Mouse (Mus musculus) heart, adult 9 months (tissue): ENCODE results near the gene Hddc3.
A peak's percentile ranks its signal among the peaks of the same experiment; 100 is the strongest.
"Not testable (repeated sequence)": the region's sequence is repeated elsewhere in the genome, so short reads cannot be mapped to it uniquely, and the experiment has no call there.

ENCODE experiments used
- DNase-seq, 2 experiments: peaks; one replicate each; pipeline ENCODE4 v3.0.0; 2022; ENCODE audit warnings: low spot score in 2 of 2

Gene Hddc3

GRCm38 (mm10) chr7:80369967-80370431, 27.1 kb downstream of the Hddc3 start:
- no peak for DNase-seq

- peak; percentile 76 to 84 for DNase-seq
Measured at GRCm38 (mm10) chr7:80370649-80371040, 27.7 kb downstream of the Hddc3 start.

DNA sequence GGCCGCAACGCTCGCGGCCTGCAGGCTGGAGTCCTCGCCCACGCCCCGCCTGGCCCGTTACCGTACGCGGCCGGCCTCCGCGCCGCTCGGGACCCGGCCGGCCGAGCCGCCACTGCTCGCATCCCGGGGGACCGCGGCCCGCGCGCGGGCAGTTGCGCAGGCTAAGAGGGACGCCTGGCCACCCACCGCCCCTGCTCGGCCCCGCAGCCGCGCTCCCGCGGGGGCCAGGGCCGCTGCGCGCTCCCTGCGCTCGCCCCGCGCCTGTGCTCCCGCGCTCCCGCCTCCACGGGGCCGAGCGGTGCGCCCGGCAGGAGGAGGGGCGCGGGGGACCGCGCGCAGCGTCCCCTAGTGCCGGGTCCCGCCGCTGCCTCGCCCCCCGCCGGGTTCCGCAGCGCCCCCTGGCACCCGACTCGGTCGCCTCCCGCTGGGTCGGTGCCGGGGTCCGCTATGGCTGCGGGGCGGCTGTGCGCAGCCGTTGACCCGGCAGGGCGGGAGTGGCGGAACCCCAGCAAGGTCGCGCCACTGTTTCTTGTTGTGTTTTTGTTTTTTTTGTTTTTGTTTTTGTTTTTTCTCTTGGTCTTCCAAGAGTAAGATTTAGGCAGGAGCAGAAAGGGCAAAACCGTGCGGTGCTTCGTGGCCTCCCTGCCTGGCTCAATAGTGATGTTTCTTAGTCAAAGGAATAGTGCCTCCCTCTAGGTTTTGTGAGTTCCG, 28.3 kb downstream of the Hddc3 start, which contains the start of gene Man2a2:
Gene Man2a2, minus strand, starts transcription at position 335 of the 711 bp plus-strand sequence.
- DNase-seq, result peak; percentile 77 to 78

DNA sequence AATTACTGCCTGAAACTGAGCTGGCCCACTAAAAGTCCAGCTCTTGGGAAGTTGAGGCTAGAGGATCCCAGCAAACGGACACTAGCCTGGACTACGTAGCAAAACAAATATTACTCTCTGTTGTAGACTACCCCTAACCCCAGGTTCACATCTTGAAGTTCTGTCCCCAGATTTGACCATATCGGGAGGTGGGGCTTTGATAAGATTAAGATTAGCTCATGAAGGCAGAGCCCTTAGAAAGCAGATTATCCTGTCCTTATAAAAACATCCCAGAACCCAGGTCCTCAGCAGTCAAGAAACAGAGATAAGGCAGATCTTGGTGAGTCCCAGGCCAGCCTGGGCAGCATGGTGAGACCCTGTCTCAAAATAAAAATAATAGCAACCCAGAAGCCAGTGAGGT, 29.3 kb downstream of the Hddc3 start:
- no peak for DNase-seq

- DNase-seq, result no peak
Measured at GRCm38 (mm10) chr7:80372667-80373066, 29.8 kb downstream of the Hddc3 start.

- no peak for DNase-seq
Measured at GRCm38 (mm10) chr7:80373352-80373751, 30.4 kb downstream of the Hddc3 start.

GRCm38 (mm10) chr7:80373850-80374249, 30.9 kb downstream of the Hddc3 start:
- no peak for DNase-seq

- no peak for DNase-seq
Measured at GRCm38 (mm10) chr7:80374280-80374679, 31.4 kb downstream of the Hddc3 start.

DNA sequence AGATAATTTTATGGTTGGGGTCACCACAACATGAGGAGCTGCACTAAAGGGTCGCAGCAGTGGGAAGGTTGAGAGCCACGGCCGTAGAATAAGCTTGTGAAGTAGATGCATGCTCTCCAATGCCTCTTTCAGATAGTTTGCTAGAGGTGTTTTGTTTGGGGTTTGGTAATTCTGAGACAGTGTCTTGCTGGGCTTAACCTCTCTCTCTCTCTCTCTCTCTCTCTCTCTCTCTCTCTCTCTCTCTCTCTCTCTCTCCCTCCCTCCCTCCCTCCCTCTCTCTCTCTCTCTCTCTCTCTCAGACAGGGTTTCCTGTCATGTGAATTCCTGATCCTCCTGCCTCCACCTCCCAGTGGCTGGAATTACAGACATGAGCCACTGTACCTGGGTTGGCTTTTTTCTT, 31.8 kb downstream of the Hddc3 start:
- DNase-seq, result no peak

- no peak for DNase-seq
Measured at GRCm38 (mm10) chr7:80375376-80376039, 32.6 kb downstream of the Hddc3 start.

DNA sequence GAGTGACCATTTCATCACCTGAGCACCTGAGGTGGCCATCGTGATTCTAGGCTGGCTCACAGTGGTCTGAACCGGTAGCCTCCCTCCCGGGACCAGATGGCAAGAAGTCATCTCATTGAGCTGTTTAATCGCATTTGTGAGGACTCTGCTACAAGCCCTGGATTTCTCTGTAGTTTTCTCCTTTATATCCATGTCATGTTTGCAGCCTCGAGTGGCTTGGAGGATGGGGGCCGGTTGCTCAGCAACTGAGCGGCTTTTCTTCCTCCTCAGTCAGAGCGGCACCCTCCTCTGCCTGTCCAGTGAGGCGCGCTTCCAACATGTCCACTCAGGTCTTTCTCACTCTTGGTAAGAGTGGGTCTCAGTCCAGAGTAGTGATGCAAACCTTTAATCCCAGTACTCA, 33.3 kb downstream of the Hddc3 start:
- DNase-seq, result no peak

DNA sequence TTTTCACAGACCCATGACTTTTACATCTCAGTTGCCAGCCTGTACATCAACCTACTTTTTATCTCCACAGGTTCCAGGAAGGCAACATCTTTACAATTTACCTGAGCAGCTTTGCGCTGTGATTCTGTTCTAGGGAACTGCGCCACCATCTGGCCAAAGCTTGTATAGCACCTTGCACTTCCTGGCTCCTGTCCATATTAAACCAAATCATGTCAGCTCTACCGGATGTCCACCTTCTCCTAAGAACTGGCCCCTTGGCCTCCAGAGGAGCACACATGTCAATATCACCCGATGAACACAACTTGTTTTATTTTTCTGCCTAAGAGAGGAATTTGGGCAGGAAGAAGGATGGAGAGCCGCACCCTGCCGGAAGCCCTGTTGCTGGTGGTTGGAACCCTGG, 34.6 kb downstream of the Hddc3 start:
- DNase-seq, result peak in 1 of 2 experiments; percentile 60

- DNase-seq, result no peak
Measured at GRCm38 (mm10) chr7:80379531-80379930, 36.6 kb downstream of the Hddc3 start.

GRCm38 (mm10) chr7:80382919-80383318, 40.0 kb downstream of the Hddc3 start:
- DNase-seq, result no peak

GRCm38 (mm10) chr7:80386235-80386930, 43.5 kb downstream of the Hddc3 start:
- peak; percentile 82 to 90 for DNase-seq

GRCm38 (mm10) chr7:80387033-80387632, 44.2 kb downstream of the Hddc3 start:
- peak in 1 of 2 experiments; percentile 61 for DNase-seq

GRCm38 (mm10) chr7:80387633-80388543, 45.0 kb downstream of the Hddc3 start, which contains the start of gene Fes:
Gene Fes, minus strand, starts transcription at chr7:80387946.
- peak; percentile 78 to 89 for DNase-seq

DNA sequence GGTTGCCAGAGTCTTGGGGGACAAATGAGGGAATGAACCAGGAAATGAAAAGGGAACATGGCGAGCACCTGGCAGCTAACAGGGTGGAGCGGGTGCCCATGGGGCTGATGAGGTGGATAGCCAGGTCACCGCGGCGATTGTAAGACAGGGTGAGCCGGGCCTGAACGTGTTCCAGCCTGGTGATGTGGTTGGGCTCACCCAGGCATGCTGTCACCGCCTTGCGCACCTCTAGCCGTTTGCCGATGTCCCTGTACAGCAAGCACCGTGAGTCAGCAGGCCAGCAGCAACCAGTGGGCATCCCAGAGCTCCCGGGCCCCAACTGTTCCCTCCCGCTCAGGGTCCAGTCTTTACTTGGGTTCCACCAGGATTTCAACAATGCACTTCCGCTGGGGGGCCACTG, 49.2 kb downstream of the Hddc3 start:
- no peak for DNase-seq

GRCm38 (mm10) chr7:80394600-80394999, 51.7 kb downstream of the Hddc3 start:
- DNase-seq, result no peak

- not testable (repeated sequence) for DNase-seq
Measured at GRCm38 (mm10) chr7:80396427-80396826, 53.5 kb downstream of the Hddc3 start.

DNA sequence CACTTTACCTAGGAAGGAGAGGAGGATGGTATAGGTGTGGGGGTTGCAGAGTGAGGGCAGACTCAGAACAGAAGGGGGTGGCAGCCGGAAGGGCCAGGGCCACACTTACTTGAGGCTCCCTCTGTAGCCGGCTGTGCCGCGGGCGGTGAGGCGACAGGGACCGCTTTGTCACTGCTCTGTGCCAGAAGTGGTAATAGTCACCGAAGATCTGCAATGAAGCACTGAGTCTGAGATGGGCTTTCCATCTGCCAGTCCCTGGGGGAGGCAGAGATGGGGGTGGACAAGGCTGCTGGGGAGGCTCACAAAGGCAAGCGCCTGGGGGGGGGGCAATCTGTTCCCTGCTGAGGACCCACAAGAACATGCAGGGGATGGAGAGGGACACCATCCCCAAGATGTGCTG, 55.1 kb downstream of the Hddc3 start:
- no peak for DNase-seq
